17 mouse cellular contexts compared by ENCODE assay signal in the genomic region with DNA sequence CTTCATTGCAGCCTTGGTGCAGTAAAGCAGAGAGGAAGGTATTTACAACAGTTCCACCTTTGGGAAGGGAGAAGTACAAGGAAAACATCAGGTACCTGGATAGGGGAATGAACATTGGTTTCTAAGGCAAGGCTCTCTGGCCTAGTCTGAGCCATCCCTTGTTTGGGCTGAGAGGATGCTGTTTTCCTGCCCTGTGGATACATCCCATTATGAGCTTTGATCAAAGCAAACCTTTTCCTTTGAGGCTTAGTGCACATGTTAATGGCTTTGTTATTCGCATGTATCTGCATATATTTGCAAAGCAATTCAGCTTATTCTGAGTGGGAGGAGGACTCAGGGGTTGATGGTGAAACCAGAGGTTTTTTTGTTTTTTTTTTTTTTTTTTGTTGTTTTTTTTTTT.
"Had no signal": no experiment of that assay in that cellular context is flagged by ENCODE, and none has a peak within 500 bp of the region (broad histone marks: within the 10 kb centered on the region; RNA-seq: fewer than 3 reads in every experiment).

No protein-coding gene starts in this region.

- H3K9me3 ChIP-seq: liver, embryonic 12.5 days; midbrain, embryonic 12.5 days; neural tube, embryonic 12.5 days had no signal

- ATAC-seq: liver, embryonic 12.5 days had no signal

- H3K27me3 ChIP-seq: liver, embryonic 12.5 days; megakaryocyte, embryonic 14.5 days; midbrain, embryonic 12.5 days; neural tube, embryonic 12.5 days had no signal

- H3K27ac ChIP-seq: liver, embryonic 12.5 days; liver, embryonic 14.5 days; macrophage; midbrain, embryonic 12.5 days; neural tube, embryonic 12.5 days had no signal

- H3K4me1 ChIP-seq: liver, embryonic 12.5 days; megakaryocyte, embryonic 14.5 days; midbrain, embryonic 12.5 days; neural tube, embryonic 12.5 days had no signal

- H3K36me3 ChIP-seq: liver, embryonic 12.5 days; midbrain, embryonic 12.5 days; neural tube, embryonic 12.5 days had no signal

- H3K9ac ChIP-seq: liver, embryonic 12.5 days; liver, embryonic 14.5 days; lung, embryonic 14.5 days; midbrain, embryonic 12.5 days; neural tube, embryonic 12.5 days had no signal

- H3K4me3 ChIP-seq: liver, embryonic 12.5 days; megakaryocyte, embryonic 14.5 days; midbrain, embryonic 12.5 days; neural tube, embryonic 12.5 days had no signal

- DNase-seq: lung, adult 18-20 months; lung, embryonic 14.5 days; lung, postnatal 10 days; retina, postnatal 1 day; right cerebral cortex, adult 18-20 months; right cerebral cortex, postnatal 25 days; right cerebral cortex, postnatal 4 days; spleen, adult 18-20 months; thymus, adult 2 months; thymus, postnatal 25 days; thymus, postnatal 4 days had no signal

- H3K4me2 ChIP-seq: liver, embryonic 12.5 days; lung, embryonic 14.5 days; midbrain, embryonic 12.5 days; neural tube, embryonic 12.5 days had no signal
